Mouse (Mus musculus) hindbrain, embryonic 12.5 days (tissue): ENCODE data around the gene Polr3k. TPM values are rescaled to one million over a fixed set of nuclear protein-coding genes. Genes with fewer than 3 reads are reported as not detected.

Source experiments
- ATAC-seq: fragments of 200-750 bp; cut with Nextera tagmentation; 2 replicates; pipeline ENCODE4 v1.8.0; 2017; ENCODE audit warnings: moderate TSS enrichment; ENCODE audit not compliant: low FRiP score
- H3K27ac ChIP-seq: fragments of 300-500 bp; sonication (generic); 2 replicates; pipeline ENCODE4 v1.5.1; 2016; ENCODE audit warnings: mild to moderate bottlenecking
- H3K27me3 ChIP-seq: fragments of 300-500 bp; sonication (generic); 2 replicates; pipeline ENCODE4 v1.6.1; 2016; ENCODE audit warnings: mild to moderate bottlenecking
- H3K36me3 ChIP-seq: fragments of 300-500 bp; sonication (generic); 2 replicates; pipeline ENCODE4 v1.6.1; 2016; ENCODE audit warnings: mild to moderate bottlenecking
- H3K4me1 ChIP-seq: fragments of 300-500 bp; sonication (generic); 2 replicates; pipeline ENCODE4 v1.6.1; 2016
- H3K4me2 ChIP-seq: fragments of 300-500 bp; sonication (generic); replicated peaks from 2 replicates; pipeline ENCODE4 v1.6.1; 2016; ENCODE audit warnings: mild to moderate bottlenecking
- H3K4me3 ChIP-seq: fragments of 300-500 bp; sonication (generic); 2 replicates; pipeline ENCODE4 v1.5.1; 2016; ENCODE audit warnings: mild to moderate bottlenecking
- H3K9ac ChIP-seq: fragments of 300-500 bp; sonication (generic); 2 replicates; pipeline ENCODE4 v1.6.1; 2016; ENCODE audit warnings: mild to moderate bottlenecking, moderate library complexity
- H3K9me3 ChIP-seq: fragments of 300-500 bp; sonication (generic); replicated peaks from 2 replicates; pipeline ENCODE4 v1.6.1; 2016; ENCODE audit warnings: mild to moderate bottlenecking
- WGBS: fragments of 180-500 bp; shearing (Covaris S2); methylation state at CpG from one replicate; pipeline ENCODE4 v1.1.7; 2016; 5-methylcytosine and 5-hydroxymethylcytosine counted together
- polyA plus RNA-seq: library from polyadenylated mRNA; unstranded; fragments of >200 nt; fragmentation: Nextera tagmentation; extraction: Ambion mirVana; gene quantifications from 2 replicates; pipeline ENCODE4 v1.2.1, GENCODE M21; 2016

The Polr3k gene
- 86.2 and 92.4 TPM in 2 replicates for polyA plus RNA-seq

DNA sequence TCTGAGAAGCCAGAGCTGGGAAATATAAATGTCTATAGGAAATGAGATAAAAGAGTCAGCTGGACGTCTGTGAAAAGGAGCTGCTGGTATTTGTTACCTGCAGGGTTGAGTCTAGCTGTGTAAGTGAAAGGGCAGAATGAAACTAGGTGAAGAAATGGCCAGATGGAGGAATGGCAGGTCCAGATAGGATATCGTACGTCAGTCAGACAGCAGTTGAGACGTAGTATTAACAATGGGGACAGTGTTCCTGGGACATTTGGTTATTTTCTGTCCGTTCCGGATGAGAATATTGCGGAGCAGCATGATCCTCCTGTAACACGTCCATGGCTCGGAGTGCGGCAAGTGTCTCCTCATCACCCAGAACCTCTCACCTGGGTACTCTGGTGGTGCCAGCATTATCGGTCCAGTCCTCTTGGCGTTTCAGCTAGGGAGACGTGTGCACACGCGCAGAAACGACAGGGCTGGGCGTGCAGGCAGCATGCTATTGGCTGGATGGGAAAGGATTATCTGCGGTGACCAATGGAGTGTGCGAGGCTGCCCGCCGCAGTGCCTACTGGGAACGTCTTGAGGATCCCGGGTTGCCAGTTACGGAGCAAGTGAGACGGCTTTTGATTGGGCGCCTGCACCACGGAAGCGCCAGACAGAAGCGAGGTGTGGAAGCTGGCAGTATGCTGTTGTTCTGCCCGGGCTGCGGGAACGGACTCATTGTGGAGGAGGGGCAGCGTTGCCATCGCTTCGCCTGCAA lies at the start of gene Polr3k:
Polr3k (plus strand) TSS at position 547 of the 745 bp plus-strand sequence.
- Histone ChIP-seq H3K9me3 (no peaks in the 10 kb centered on the region), H3K27me3 (no peaks in the 10 kb centered on the region), H3K4me2 (peak within 1 kb of the TSS; percentile 90), H3K9ac (peak within 1 kb of the TSS; percentile 86), H3K27ac (peak within 1 kb of the TSS; percentile 90), H3K4me1 (peaks cover 17% of the 10 kb centered on the region), H3K4me3 (peak within 1 kb of the TSS; percentile 75), H3K36me3 (peaks cover 14% of the 10 kb centered on the region)
- peak; percentile 100 for ATAC-seq
- under 1% methylated on average over 35 of the region's 35 CpGs for WGBS

DNA sequence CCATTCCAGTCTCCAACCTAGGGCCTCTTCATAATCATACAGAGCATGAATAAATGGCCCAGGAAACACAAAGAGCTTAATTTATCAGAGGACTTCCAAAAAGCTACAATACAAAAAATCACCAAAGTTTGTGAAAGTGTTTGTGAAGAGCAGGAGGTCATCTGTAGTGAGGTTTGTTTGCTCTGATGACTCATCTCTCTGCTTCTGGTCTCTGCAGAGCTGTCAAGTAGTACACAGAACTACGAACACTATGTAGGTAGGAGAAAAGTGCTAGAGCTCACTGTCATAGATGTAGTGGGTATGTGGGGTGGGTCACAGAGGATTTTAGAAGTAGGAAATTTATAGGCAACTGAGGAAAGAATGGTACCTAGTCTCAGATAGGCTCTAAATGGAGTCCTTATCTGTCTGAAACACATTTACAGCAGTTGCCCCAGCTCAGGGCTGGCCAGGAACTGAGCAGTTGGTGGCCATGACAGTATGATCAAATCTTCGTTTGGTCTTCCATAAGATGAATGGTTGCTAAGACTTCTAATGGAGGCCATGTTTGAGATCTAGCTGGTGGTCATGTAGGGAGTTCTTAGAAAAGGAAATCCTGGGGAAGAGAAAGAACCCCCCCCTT lies 35.0 kb upstream of the Polr3k start:
- Histone ChIP-seq H3K9ac (no peak overlapping the region), H3K4me3 (no peak overlapping the region), H3K27ac (no peak overlapping the region), H3K36me3 (peaks cover 52% of the 10 kb centered on the region), H3K4me1 (no peaks in the 10 kb centered on the region), H3K4me2 (no peak overlapping the region), H3K9me3 (no peaks in the 10 kb centered on the region), H3K27me3 (no peaks in the 10 kb centered on the region)
- WGBS: 78% methylated on average over 2 of the region's 2 CpGs
- ATAC-seq: no peak

DNA sequence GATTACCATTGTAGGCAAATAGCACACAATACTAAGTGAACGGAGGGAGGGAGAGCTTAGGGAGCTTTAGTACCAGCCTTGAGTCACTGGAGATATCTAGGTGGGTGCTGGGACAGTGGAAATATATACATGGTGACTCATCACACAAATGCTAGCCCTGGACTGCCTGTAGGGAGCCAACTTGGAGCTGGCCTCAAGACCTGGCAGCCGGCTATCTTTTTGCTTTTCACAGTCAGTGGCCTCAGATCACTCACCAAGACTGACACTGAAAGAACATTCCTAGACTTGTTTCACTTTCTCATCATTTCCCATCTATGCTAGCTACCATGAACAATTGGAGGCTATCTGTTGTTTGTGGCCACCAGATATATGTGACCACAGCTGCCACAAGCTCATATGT lies 31.4 kb upstream of the Polr3k start:
- no peak overlapping the region for H3K4me3 ChIP-seq
- ATAC-seq: no peak
- no peak overlapping the region for H3K27ac ChIP-seq
- 75% methylated on average over 2 of the region's 2 CpGs for WGBS
- H3K4me1 ChIP-seq: peaks cover 4% of the 10 kb centered on the region
- H3K4me2 ChIP-seq: no peak overlapping the region
- H3K36me3 ChIP-seq: peaks cover 22% of the 10 kb centered on the region
- no peaks in the 10 kb centered on the region for H3K9me3 ChIP-seq
- H3K9ac ChIP-seq: no peak overlapping the region
- no peaks in the 10 kb centered on the region for H3K27me3 ChIP-seq

DNA sequence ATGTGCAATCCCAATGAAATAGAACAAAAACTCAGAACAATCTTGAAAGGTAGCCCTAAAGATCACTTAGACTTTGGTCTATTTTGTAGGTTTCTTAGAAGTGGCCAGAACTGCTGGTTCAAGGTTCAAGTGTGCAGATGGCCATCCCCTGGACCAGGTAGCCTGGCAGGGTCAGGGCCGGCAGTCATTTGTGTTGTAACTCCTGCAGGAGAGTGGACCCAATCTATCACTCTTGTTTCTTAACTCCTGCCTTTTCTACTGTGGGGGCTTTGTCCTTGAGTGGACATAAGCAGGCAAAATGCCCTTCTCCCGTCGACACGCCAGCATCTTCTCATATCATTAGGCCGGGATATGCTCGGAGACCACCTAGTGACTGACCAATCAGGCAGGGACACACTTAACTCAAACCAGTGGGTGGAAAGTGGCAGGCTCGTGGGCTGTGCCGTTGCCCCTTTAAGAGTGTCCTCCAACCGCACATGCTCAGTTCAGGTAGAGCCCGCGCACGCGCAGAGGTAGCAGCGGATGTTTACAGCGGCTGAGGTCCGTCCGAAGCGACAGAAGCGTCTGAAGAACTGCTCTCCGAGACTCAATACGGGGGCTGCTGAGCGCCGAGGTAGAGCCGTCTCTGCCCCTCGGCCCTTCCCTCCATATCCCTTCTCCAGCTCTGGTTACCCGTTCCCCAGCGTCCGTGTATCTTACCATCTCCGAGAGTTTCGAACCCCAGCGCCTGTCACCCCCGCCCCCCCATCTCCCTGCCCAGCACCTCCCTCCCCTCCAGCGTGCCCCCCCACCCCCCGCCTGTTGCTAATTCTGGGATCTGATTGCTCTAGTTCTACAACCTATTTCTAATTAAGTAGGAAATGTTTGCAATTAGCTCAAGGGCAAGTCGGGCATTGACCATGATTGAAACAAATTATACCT lies 26.5 kb upstream of the Polr3k start, which contains the start of gene Pcmtd2:
Pcmtd2 (plus strand) TSS at position 483 of the 921 bp plus-strand sequence.
- H3K4me3 ChIP-seq: peak within 1 kb of the TSS; percentile 79
- ATAC-seq: peak; percentile 97
- H3K4me1 ChIP-seq: peaks cover 15% of the 10 kb centered on the region
- H3K27ac ChIP-seq: peak within 1 kb of the TSS; percentile 87
- peak within 1 kb of the TSS; percentile 90 for H3K9ac ChIP-seq
- H3K4me2 ChIP-seq: peak within 1 kb of the TSS; percentile 70
- 1% methylated on average over 35 of the region's 35 CpGs for WGBS
- H3K9me3 ChIP-seq: no peaks in the 10 kb centered on the region
- H3K36me3 ChIP-seq: peaks cover 9% of the 10 kb centered on the region; the same call in 1 of the 2 replicates
- no peaks in the 10 kb centered on the region for H3K27me3 ChIP-seq

DNA sequence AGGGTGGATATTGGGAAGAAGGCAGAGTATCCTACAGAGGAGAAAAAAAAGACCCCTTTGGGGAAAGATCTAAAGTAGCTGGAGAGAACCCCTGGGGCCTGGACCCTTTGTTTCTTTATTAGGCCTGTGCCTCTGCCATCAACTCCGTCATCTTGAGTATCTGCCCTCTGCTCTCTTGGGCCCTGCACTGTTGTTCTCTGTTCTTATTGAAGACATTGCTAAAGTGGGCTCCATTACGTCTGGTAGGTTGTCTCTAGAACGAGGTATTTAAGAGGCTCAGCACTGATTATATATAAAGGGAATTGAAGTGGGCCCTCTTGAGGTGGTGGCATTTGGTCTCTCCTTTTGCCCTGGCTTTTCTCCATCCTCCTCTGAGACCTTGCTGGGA lies 25.9 kb upstream of the Polr3k start:
- Histone ChIP-seq H3K9ac (peak overlapping the region; percentile 90), H3K9me3 (no peaks in the 10 kb centered on the region), H3K27me3 (no peaks in the 10 kb centered on the region), H3K36me3 (peaks cover 10% of the 10 kb centered on the region; the same call in 1 of the 2 replicates), H3K27ac (peak overlapping the region; percentile 87; the same call in 1 of the 2 replicates), H3K4me3 (peak overlapping the region; percentile 79), H3K4me1 (peaks cover 15% of the 10 kb centered on the region), H3K4me2 (peak overlapping the region; percentile 70)
- ATAC-seq: peak; percentile 49; the same call in 1 of the 2 replicates
- 1% methylated on average over 3 of the region's 3 CpGs for WGBS

DNA sequence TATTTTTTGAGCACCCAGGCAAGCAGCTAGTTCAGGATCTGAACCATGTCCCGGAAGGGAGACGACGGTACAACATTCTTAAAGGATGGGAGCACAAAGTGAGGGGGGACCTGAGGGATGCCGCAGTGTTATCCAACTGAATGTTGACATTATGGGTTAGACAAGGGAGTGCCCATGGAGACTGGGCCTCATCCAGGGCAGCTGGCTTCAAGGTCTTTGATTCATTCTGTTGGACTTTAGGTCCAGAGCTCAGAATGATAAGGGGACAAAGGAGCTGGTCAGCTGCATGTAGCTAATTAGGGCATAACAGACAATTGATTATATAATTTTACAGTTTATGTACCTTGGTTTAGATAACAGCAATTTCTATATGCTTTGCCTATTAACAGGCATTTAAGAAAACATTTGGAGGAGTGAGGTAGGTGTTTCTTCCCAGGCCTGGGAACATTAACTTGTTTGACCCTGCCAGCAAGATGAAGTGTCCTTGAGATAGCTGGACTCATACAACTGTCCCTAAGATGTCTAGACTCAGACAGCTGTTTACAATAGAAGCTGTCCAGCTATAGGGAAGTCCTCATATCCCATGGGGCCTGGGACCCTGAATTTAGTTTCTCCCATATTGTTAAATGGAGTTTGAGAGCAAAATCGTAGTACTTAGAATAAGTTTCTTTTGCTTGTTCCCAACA lies 18.3 kb upstream of the Polr3k start:
- ATAC-seq: no peak
- no peak overlapping the region for H3K4me2 ChIP-seq
- no peaks in the 10 kb centered on the region for H3K4me1 ChIP-seq
- H3K4me3 ChIP-seq: no peak overlapping the region
- peaks cover 52% of the 10 kb centered on the region for H3K36me3 ChIP-seq
- H3K9me3 ChIP-seq: no peaks in the 10 kb centered on the region
- H3K27me3 ChIP-seq: no peaks in the 10 kb centered on the region
- no peak overlapping the region for H3K9ac ChIP-seq
- H3K27ac ChIP-seq: no peak overlapping the region
- WGBS: 89% methylated on average over 5 of the region's 5 CpGs

DNA sequence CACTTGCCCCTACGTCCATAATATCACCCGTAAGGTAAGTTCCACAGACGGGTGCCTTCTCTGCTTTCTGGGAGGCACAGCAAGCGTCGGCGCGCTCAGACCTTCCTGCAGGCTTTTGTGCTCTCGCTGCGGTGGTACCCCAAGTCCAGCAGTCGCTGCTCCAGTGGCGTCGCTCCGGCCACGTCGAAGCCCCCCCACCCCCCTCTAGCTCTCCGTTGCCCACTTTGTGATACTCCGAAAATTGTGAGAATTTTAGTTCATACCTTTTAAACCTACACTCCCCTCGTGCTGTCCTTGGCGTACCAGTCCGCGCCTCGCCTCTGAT lies 361 bp downstream of the Polr3k start:
- Histone ChIP-seq H3K4me3 (peak overlapping the region; percentile 75), H3K27me3 (no peaks in the 10 kb centered on the region), H3K4me1 (peaks cover 17% of the 10 kb centered on the region), H3K4me2 (peak overlapping the region; percentile 90), H3K27ac (peak overlapping the region; percentile 90), H3K9ac (peak overlapping the region; percentile 86), H3K9me3 (no peaks in the 10 kb centered on the region), H3K36me3 (peaks cover 13% of the 10 kb centered on the region)
- ATAC-seq: peak; percentile 43
- under 1% methylated on average over 22 of the region's 22 CpGs for WGBS

DNA sequence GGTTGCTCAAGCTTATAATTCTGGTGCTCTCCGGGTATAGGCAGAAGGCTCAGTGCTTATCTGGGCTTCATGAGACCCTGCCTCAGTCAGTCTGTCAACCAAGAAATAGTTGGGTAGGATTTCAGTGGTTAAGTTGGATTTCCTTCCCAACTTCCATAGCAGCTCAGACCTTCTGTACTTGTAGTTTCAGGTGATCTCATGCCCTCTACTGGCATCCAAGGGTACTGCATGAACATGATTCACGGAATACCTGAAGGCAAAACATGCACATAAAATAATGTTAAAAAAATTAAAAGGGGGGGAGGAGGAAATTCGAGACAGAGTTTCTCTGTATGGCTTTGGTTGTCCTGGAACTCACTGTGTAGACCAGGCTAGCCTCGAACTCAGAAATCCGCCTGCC lies 2.8 kb downstream of the Polr3k start:
- peaks cover 28% of the 10 kb centered on the region for H3K36me3 ChIP-seq
- no peak overlapping the region for H3K27ac ChIP-seq
- WGBS: 60% methylated on average over 5 of the region's 5 CpGs
- no peaks in the 10 kb centered on the region for H3K9me3 ChIP-seq
- H3K4me1 ChIP-seq: peaks cover 17% of the 10 kb centered on the region
- H3K4me3 ChIP-seq: no peak overlapping the region
- no peak overlapping the region for H3K9ac ChIP-seq
- no peaks in the 10 kb centered on the region for H3K27me3 ChIP-seq
- ATAC-seq: no peak
- H3K4me2 ChIP-seq: no peak overlapping the region

DNA sequence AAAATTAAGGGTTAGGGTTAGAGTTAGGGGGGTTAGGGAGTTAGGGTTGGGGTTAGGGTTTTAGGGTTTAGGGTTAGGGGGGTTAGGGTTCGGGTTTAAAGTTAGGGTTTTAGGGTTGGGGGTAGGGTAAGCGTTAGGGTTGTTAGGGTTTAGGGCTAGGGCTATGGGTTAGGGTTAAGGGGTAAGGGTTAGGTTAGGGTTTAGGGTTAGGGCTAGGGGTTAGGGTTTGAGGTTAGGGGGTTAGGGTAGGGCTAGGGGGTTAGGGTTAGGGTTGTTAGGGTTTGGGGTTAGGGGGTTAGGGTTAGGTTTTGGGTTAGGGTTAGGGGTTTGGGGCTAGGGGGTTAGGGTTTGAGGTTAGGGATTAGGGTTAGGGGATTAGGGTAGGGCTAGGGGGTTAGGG lies 6.9 kb downstream of the Polr3k start:
- Histone ChIP-seq H3K9ac (no peak overlapping the region), H3K4me1 (peaks cover 1% of the 10 kb centered on the region; the same call in 1 of the 2 replicates), H3K4me2 (no peak overlapping the region), H3K9me3 (no peaks in the 10 kb centered on the region), H3K27me3 (no peaks in the 10 kb centered on the region), H3K4me3 (no peak overlapping the region), H3K27ac (no peak overlapping the region), H3K36me3 (peaks cover 31% of the 10 kb centered on the region)
- 96% methylated on average over 2 of the region's 2 CpGs for WGBS
- ATAC-seq: 0 out of 2 replicates have a peak, but pooled peaks have one; percentile 11

DNA sequence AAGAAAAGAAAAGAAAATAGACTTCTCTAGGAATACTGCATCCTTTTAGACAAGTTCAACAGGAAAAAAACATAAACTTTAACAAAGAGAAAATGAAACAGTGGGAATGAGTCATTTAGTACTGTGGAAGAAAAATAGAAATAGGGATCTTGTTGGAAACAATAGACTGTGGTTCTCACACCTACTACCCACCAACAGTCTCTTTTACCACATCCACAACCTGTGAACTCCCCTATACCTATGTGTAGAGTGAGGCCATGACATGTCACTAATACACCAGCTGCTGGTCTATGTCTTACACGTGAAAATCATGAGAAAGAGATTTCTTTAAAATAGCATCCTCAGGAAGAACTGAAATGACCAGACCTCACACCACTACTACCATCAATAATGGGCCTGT lies 14.8 kb downstream of the Polr3k start:
- no peaks in the 10 kb centered on the region for H3K9me3 ChIP-seq
- 69% methylated on average over 1 of the region's 1 CpGs for WGBS
- H3K36me3 ChIP-seq: peaks cover 11% of the 10 kb centered on the region

DNA sequence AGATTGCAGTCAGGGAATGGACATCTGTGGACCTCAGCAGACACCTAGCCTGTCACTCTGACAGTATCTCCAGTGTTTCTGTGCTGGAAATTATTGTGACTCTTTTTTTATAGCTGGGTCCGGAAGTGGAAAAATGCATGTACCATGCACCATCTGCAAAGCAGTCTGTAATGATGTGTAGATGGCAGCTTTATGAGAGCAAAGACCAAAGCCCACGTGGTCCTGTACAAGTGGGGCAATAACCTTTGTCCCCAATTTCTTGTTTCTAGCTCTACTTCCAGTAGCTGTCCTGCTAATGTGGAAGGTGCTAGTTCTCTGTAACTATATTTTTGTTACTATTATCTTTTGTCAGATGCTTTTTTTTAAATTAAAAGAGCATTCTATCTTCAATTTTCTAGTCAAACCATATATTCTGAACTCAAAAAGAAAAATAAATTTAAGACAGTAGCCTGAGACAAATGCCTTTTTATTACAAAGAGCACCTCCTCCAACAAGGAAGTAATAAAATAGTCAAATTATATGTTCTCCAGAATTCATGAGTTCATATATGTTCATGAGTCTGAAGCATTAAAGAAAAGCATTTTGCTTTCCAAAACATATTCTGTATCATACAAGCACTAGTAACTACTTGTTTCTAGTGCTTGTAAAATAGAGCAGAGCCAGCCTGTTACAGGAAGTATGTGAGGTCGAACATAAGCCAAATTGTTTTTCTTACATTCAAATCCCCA lies 19.0 kb downstream of the Polr3k start:
- Histone ChIP-seq H3K9ac (no peak overlapping the region), H3K4me3 (no peak overlapping the region), H3K27ac (no peak overlapping the region), H3K9me3 (no peaks in the 10 kb centered on the region), H3K36me3 (no peaks in the 10 kb centered on the region; the same call in 1 of the 2 replicates), H3K27me3 (no peaks in the 10 kb centered on the region), H3K4me2 (no peak overlapping the region), H3K4me1 (no peaks in the 10 kb centered on the region)
- ATAC-seq: no peak
- WGBS: 86% methylated on average over 3 of the region's 3 CpGs

More for the DNA sequence above, 14.8 kb downstream of the Polr3k start:
- Histone ChIP-seq H3K4me1 (no peaks in the 10 kb centered on the region), H3K9ac (no peak overlapping the region), H3K4me3 (no peak overlapping the region), H3K27ac (no peak overlapping the region), H3K27me3 (no peaks in the 10 kb centered on the region), H3K4me2 (no peak overlapping the region)
- ATAC-seq: no peak
